Comparison of ENCODE assay signal across 16 mouse cellular contexts in genomic region chr11:97003170-97003569, GRCm38 (mm10). TPM values are rescaled to one million over a fixed set of nuclear protein-coding genes. Genes with fewer than 3 reads are reported as not detected.
"Had no signal": no experiment of that assay in that cellular context is flagged by ENCODE, and none has a peak within 500 bp of the region (broad histone marks: within the 10 kb centered on the region; RNA-seq: fewer than 3 reads in every experiment).

No protein-coding gene starts in this region.

- DNase-seq: kidney, postnatal 36 days; liver; liver, embryonic 13.5 days; liver, postnatal 0 days; lung, postnatal 14 days; midbrain, embryonic 14.5 days; thymus, postnatal 4 days had no signal

- H3K27ac ChIP-seq: kidney, postnatal 0 days; left cerebral cortex, adult 2 months; limb, embryonic 12.5 days; liver, embryonic 13.5 days; lung, embryonic 15.5 days; macrophage; neural tube, embryonic 15.5 days; stomach, postnatal 0 days had no signal

- ATAC-seq: liver, postnatal 0 days had no signal

- H3K4me3 ChIP-seq: left cerebral cortex, adult 2 months; limb, embryonic 12.5 days; liver, embryonic 13.5 days; lung, embryonic 15.5 days; myocyte; neural tube, embryonic 15.5 days had no signal

RNA-seq across cellular contexts. Expression of gene Sp6, which starts 10.0 kb away (rescaled TPM):
- polyA plus RNA-seq: macrophage; midbrain, embryonic 14.5 days had no signal

RNA-seq across cellular contexts. Expression of gene Lrrc46, which starts 38.0 kb away (rescaled TPM):
- total RNA-seq: megakaryocyte-erythroid progenitor cell, adult 5-6 weeks had no signal
